18 mouse cellular contexts compared by ENCODE assay signal in genomic region chr14:119294071-119294470, GRCm38 (mm10).
"Had no signal": no experiment of that assay in that cellular context is flagged by ENCODE, and none has a peak within 500 bp of the region (broad histone marks: within the 10 kb centered on the region; RNA-seq: fewer than 3 reads in every experiment).

No protein-coding gene starts in this region.

- H3K4me3 ChIP-seq: midbrain, embryonic 10.5 days; midbrain, embryonic 13.5 days; midbrain, embryonic 15.5 days; myocyte; neural tube, embryonic 13.5 days; neural tube, embryonic 15.5 days had no signal

- H3K36me3 ChIP-seq: midbrain, embryonic 10.5 days; midbrain, embryonic 13.5 days; midbrain, embryonic 15.5 days; neural tube, embryonic 13.5 days; neural tube, embryonic 15.5 days had no signal

- H3K9me3 ChIP-seq: midbrain, embryonic 10.5 days; midbrain, embryonic 13.5 days; midbrain, embryonic 15.5 days; neural tube, embryonic 13.5 days; neural tube, embryonic 15.5 days had no signal

- H3K27ac ChIP-seq: midbrain, embryonic 10.5 days; midbrain, embryonic 13.5 days; midbrain, embryonic 15.5 days; neural tube, embryonic 13.5 days; neural tube, embryonic 15.5 days had no signal

- H3K4me2 ChIP-seq: lung, embryonic 14.5 days; midbrain, embryonic 13.5 days; midbrain, embryonic 15.5 days; neural tube, embryonic 13.5 days; neural tube, embryonic 15.5 days had no signal

- DNase-seq: lung, adult 18-20 months; lung, postnatal 10 days; lung, postnatal 4 days; retina, postnatal 1 day; right cerebral cortex, adult 18-20 months; right cerebral cortex, postnatal 25 days; right cerebral cortex, postnatal 4 days; spleen, adult 18-20 months; thymus, adult 18-20 months; thymus, postnatal 14 days; thymus, postnatal 36 days had no signal

- H3K27me3 ChIP-seq: midbrain, embryonic 13.5 days; midbrain, embryonic 15.5 days; neural tube, embryonic 13.5 days; neural tube, embryonic 15.5 days had no signal

- ATAC-seq: midbrain, embryonic 13.5 days; midbrain, embryonic 15.5 days had no signal

- H3K9ac ChIP-seq: lung, embryonic 14.5 days; midbrain, embryonic 13.5 days; midbrain, embryonic 15.5 days; neural tube, embryonic 13.5 days; neural tube, embryonic 15.5 days had no signal

- H3K4me1 ChIP-seq: midbrain, embryonic 10.5 days; midbrain, embryonic 13.5 days; midbrain, embryonic 15.5 days; neural tube, embryonic 15.5 days had no signal
